Mouse (Mus musculus) stomach, postnatal 0 days (tissue): Measurements from ENCODE around the gene Ccdc173.

ENCODE experiments used
- CTCF ChIP-seq: IDR thresholded peaks from 2 replicates; pipeline ENCODE4 v1.5.1; 2016; ENCODE audit warnings: antibody characterized with exemption, low read depth, mild to moderate bottlenecking, moderate library complexity
- EP300 ChIP-seq: optimal IDR thresholded peaks from 2 replicates; pipeline ENCODE3; 2016; ENCODE audit warnings: antibody characterized with exemption

DNA sequence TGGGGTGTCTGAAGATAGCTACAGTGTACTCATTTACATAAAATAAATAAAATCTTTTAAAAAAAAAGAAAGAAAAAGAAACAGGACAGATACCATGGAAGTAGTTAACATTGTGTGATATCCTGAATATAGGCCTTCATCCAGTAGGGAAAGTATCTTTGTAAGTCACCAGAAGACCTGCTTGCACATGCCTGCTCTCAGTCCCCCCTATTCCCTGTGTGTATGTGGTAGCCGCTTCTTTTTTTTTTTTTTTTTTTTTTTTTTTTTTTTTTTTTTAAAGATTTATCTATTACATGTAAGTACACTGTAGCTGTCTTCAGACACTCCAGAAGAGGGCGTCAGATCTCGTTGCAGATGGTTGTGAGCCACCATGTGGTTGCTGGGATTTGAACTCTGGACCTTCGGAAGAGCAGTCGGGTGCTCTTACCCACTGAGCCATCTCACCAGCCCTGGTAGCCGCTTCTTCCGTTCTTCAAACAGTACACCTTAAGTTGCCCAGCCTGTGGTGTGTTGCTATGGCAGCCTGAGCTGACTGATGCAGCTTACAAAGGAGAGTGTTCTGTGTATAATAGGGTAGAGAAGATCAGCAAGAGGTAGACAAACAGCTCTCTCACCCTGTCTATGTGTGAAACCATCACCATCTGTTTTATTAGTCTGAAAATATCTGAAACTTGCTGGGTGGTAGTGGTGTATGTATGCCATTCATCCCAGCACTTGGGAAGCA lies 48.0 kb upstream of the Ccdc173 start:
- TF ChIP-seq CTCF, result no peak
- no peak for TF ChIP-seq EP300
